Mouse (Mus musculus): ENCODE data around the gene Hist1h4j. TPM values are rescaled to one million over a fixed set of nuclear protein-coding genes. Genes with fewer than 3 reads are reported as not detected.
"Not testable (repeated sequence)": the region's sequence is repeated elsewhere in the genome, so short reads cannot be mapped to it uniquely, and the experiment has no call there.

Gene Hist1h4j
- total RNA-seq (2012; rRNA removed) (947 and 1,094 TPM in 2 replicates), polyA plus RNA-seq (2012; ENCODE audit: insufficient read depth in 1 of 2, insufficient read length in 2 of 2, low read depth in 1 of 2, low replicate concordance in 2 of 2, missing spikeins in 1 of 2) (1 to 10 TPM in 1 of 2 experiments, not detected in 1; 2.7 TPM)

GRCm38 (mm10) chr13:21734906-21735767, at the start of gene Hist1h4j:
Gene Hist1h4j (plus strand): TSS chr13:21735064.
- Histone ChIP-seq H3K9ac (ENCODE audit: control insufficient read depth, low read depth, low read length, poor library complexity, severe bottlenecking) (peak within 1 kb of the TSS; percentile 83), H3K27ac (ENCODE audit: control insufficient read depth, low read depth, low read length) (peak within 1 kb of the TSS; percentile 95), H3K4me3 (ENCODE audit: control insufficient read depth in 1 of 2, insufficient read depth in 1 of 2, low read depth in 2 of 2, low read length in 2 of 2) (peak within 1 kb of the TSS; percentile 17 to 46)
- H3K9me3 ChIP-seq (replicated peaks; ENCODE audit: insufficient read depth, low read length); H3K4me1 ChIP-seq (ENCODE audit: control insufficient read depth in 1 of 2, insufficient read depth in 2 of 2, low read length in 2 of 2); H3K27me3 ChIP-seq (ENCODE audit: control insufficient read depth in 1 of 2, insufficient read depth in 2 of 2, low read length in 2 of 2); H3K36me3 ChIP-seq (ENCODE audit: control insufficient read depth in 1 of 2, insufficient read depth in 2 of 2, low read length in 2 of 2); H3K79me2 ChIP-seq (ENCODE audit: control insufficient read depth, insufficient read depth, low read length, poor library complexity): not testable (repeated sequence)
- DNase-seq (ENCODE audit: low read depth, low spot score) = peak; percentile 94
- TF ChIP-seq POLR2AphosphoS2 (IDR thresholded peaks at IDR 0.05; ENCODE audit: low read length) = peak; percentile 99
- peak; percentile 64 for TF ChIP-seq SIN3A (IDR thresholded peaks at IDR 0.05; ENCODE audit: low read length)
- peak in 1 of 2 experiments; percentile 58; a peak in 2 of 4 replicates for TF ChIP-seq EP300 (IDR thresholded peaks at IDR 0.05; ENCODE audit: low read depth in 1 of 2, low read length in 2 of 2)
- peak; percentile 80 for TF ChIP-seq HCFC1 (IDR thresholded peaks at IDR 0.05; ENCODE audit: low read depth, low read length)
- TF ChIP-seq ZMIZ1 (IDR thresholded peaks at IDR 0.05; ENCODE audit: low read depth, low read length) = peak; percentile 99
- 0 out of 2 replicates have a peak, but pooled peaks have one; percentile 6 for TF ChIP-seq MYC (IDR thresholded peaks at IDR 0.05; ENCODE audit: low read depth, low read length)
- TF ChIP-seq NELFE (IDR thresholded peaks at IDR 0.05; ENCODE audit: low read depth, low read length) = peak; percentile 99
- peak; percentile 94; the same call in 1 of the 2 replicates for TF ChIP-seq UBTF (IDR thresholded peaks at IDR 0.05; ENCODE audit: borderline replicate concordance, insufficient read depth, low read depth, low read length)
- TF ChIP-seq TCF12 (IDR thresholded peaks at IDR 0.05; ENCODE audit: low read depth, low read length) = peak; percentile 30; the same call in 1 of the 2 replicates
- TF ChIP-seq POLR2AphosphoS5 (IDR thresholded peaks at IDR 0.05; ENCODE audit: borderline replicate concordance, low read depth, low read length) = peak; percentile 96; the same call in 1 of the 2 replicates
- TF ChIP-seq TBP (IDR thresholded peaks at IDR 0.05; ENCODE audit: low read depth, low read length) = peak; percentile 98
- peak; percentile 71; the same call in 1 of the 2 replicates for TF ChIP-seq JUND (IDR thresholded peaks at IDR 0.05; ENCODE audit: low read depth, low read length)
- TF ChIP-seq POLR2A (IDR thresholded peaks at IDR 0.05; ENCODE audit: control insufficient read depth in 1 of 2, insufficient read depth in 1 of 2, low read depth in 1 of 2, low read length in 2 of 2, poor library complexity in 1 of 2) = peak; percentile 97 to 99
- 0 out of 2 replicates have a peak, but pooled peaks have one; percentile 32 for TF ChIP-seq RCOR1 (IDR thresholded peaks at IDR 0.05; ENCODE audit: low read depth, low read length)
- TF ChIP-seq SMC3 (IDR thresholded peaks at IDR 0.05; ENCODE audit: low read depth, low read length) = peak; percentile 47
- peak; percentile 94 for TF ChIP-seq E2F4 (IDR thresholded peaks at IDR 0.05; ENCODE audit: borderline replicate concordance, low read depth, low read length)

DNA sequence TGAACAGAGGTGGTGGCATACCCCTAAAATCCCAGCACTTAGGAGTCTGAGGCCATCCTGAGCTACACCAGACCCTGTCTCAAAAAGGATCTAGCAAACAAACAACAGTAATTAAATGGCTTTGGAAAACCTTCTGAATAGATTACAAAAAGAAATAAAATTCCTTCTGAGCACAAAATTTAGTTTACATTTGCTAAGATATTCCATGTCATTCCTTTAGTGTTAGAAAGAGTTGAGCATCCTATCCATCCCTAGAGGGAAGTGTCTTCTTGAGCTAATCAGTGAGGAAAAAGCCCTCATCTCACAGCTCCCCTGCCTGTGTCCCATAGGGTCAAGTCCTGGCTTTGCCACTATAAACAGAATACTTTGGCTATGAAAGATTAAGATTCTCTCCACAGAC, 37.1 kb upstream of the Hist1h4j start, which contains the start of gene Olfr1359:
TSS of gene Olfr1359 (plus strand) at position 301 of the 400 bp plus-strand sequence.
- Histone ChIP-seq H3K27me3 (ENCODE audit: control insufficient read depth in 1 of 2, insufficient read depth in 2 of 2, low read length in 2 of 2) (peaks cover 0 to 3% of the 10 kb centered on the region in 2 experiments; a peak in 2 of 4 replicates), H3K9ac (ENCODE audit: control insufficient read depth, low read depth, low read length, poor library complexity, severe bottlenecking) (no peak within 1 kb of the TSS), H3K27ac (ENCODE audit: control insufficient read depth, low read depth, low read length) (no peak within 1 kb of the TSS), H3K4me1 (ENCODE audit: control insufficient read depth in 1 of 2, insufficient read depth in 2 of 2, low read length in 2 of 2) (no peaks in the 10 kb centered on the region), H3K4me3 (ENCODE audit: control insufficient read depth in 1 of 2, insufficient read depth in 1 of 2, low read depth in 2 of 2, low read length in 2 of 2) (no peak within 1 kb of the TSS), H3K9me3 (replicated peaks; ENCODE audit: insufficient read depth, low read length) (no peaks in the 10 kb centered on the region), H3K36me3 (ENCODE audit: control insufficient read depth in 1 of 2, insufficient read depth in 2 of 2, low read length in 2 of 2) (no peaks in the 10 kb centered on the region), H3K79me2 (ENCODE audit: control insufficient read depth, insufficient read depth, low read length, poor library complexity) (no peaks in the 10 kb centered on the region)
- DNase-seq (ENCODE audit: low read depth, low spot score) = no peak
- no peak for TF ChIP-seq CHD1 (IDR thresholded peaks at IDR 0.05; ENCODE audit: low read depth, low read length)
- TF ChIP-seq E2F4 (IDR thresholded peaks at IDR 0.05; ENCODE audit: borderline replicate concordance, low read depth, low read length) = no peak
- no peak for TF ChIP-seq USF1 (IDR thresholded peaks at IDR 0.05; ENCODE audit: low read depth, low read length)
- no peak for TF ChIP-seq EP300 (IDR thresholded peaks at IDR 0.05; ENCODE audit: low read depth in 1 of 2, low read length in 2 of 2)
- TF ChIP-seq POLR2A (IDR thresholded peaks at IDR 0.05; ENCODE audit: control insufficient read depth in 1 of 2, insufficient read depth in 1 of 2, low read depth in 1 of 2, low read length in 2 of 2, poor library complexity in 1 of 2) = no peak
- TF ChIP-seq MEF2A (IDR thresholded peaks at IDR 0.05; ENCODE audit: extremely low read depth, insufficient replicate concordance, low read depth, low read length, poor library complexity, severe bottlenecking) = no peak
- no peak for TF ChIP-seq MXI1 (IDR thresholded peaks at IDR 0.05; ENCODE audit: low read depth, low read length)
- TF ChIP-seq ZMIZ1 (IDR thresholded peaks at IDR 0.05; ENCODE audit: low read depth, low read length) = no peak
- no peak for TF ChIP-seq MAX (IDR thresholded peaks at IDR 0.05; ENCODE audit: low read length)
